In genomic region chr2:30699797-30700454, GRCm38 (mm10) we compare ENCODE assay signal across 9 mouse cellular contexts.
A peak's percentile ranks its signal among the peaks of the same experiment; 100 is the strongest.
DNase-seq lines count a peak whose midpoint lies in the region; ATAC-seq and TF ChIP-seq lines count a peak whose summit lies in the region.
"Had no signal": no experiment of that assay in that cellular context is flagged by ENCODE, and none has a peak within 500 bp of the region (broad histone marks: within the 10 kb centered on the region; RNA-seq: fewer than 3 reads in every experiment).

No protein-coding gene starts in this region.

- no peak for TF ChIP-seq CTCF in hindbrain, postnatal 0 days (IDR thresholded peaks at IDR 0.05; ENCODE audit: low read depth)

- H3K4me2 ChIP-seq in hindbrain, postnatal 0 days (ENCODE audit: low read depth, low read length) = no peak overlapping the region

- no peak overlapping the region for H3K9ac ChIP-seq in hindbrain, postnatal 0 days (replicated peaks; ENCODE audit: low read length)

- peak overlapping the region; percentile 69 for H3K27ac ChIP-seq in hindbrain, postnatal 0 days

- H3K4me3 ChIP-seq in hindbrain, postnatal 0 days (ENCODE audit: low read length) = no peak overlapping the region
- peak overlapping the region; percentile 60 for H3K4me3 ChIP-seq in megakaryocyte, embryonic 14.5 days (replicated peaks)

- H3K36me3 ChIP-seq in hindbrain, postnatal 0 days (ENCODE audit: insufficient read depth, low read length) = no peaks in the 10 kb centered on the region
- H3K36me3 ChIP-seq in megakaryocyte, embryonic 14.5 days (replicated peaks; ENCODE audit: low read length) = no peaks in the 10 kb centered on the region

- intact Hi-C loops in left cerebral cortex, postnatal 25 days (cut with DNase I) = no loop called here

- peak; percentile 70 for DNase-seq in ovary, adult 18-20 months (ENCODE audit: low spot score)
- DNase-seq in ovary, postnatal 14 days (ENCODE audit: low spot score) = no peak
- peak; percentile 69 to 74 for DNase-seq in gastrocnemius, adult 8-10 months (ENCODE audit: low spot score in 2 of 2)
- peak; percentile 83 for DNase-seq in hindbrain, postnatal 0 days (ENCODE audit: low spot score)
- peak; percentile 88 to 95 for DNase-seq in left cerebral cortex, postnatal 25 days (ENCODE audit: low spot score in 2 of 2)
- peak; percentile 62 for DNase-seq in right cerebral cortex, postnatal 4 days

- peak; percentile 96 for ATAC-seq in common myeloid progenitor, adult 5-6 weeks (replicated peaks; ENCODE audit: low read depth, poor library complexity, severe bottlenecking)
- peak; percentile 85 for ATAC-seq in hindbrain, postnatal 0 days
- ATAC-seq: Patski had no signal

- no peaks in the 10 kb centered on the region for H3K9me3 ChIP-seq in hindbrain, postnatal 0 days (ENCODE audit: low read length)
- H3K9me3 ChIP-seq in megakaryocyte, embryonic 14.5 days = peaks cover 9% of the 10 kb centered on the region

- H3K27me3 ChIP-seq in hindbrain, postnatal 0 days (ENCODE audit: insufficient read depth, low read length) = no peaks in the 10 kb centered on the region
- peaks cover 21% of the 10 kb centered on the region for H3K27me3 ChIP-seq in megakaryocyte, embryonic 14.5 days (replicated peaks)
- H3K27me3 ChIP-seq: Patski had no signal

- H3K4me1 ChIP-seq in hindbrain, postnatal 0 days (ENCODE audit: insufficient read depth, low read length) = peaks cover 16% of the 10 kb centered on the region; the same call in 1 of the 2 replicates
- H3K4me1 ChIP-seq in megakaryocyte, embryonic 14.5 days = peaks cover 64% of the 10 kb centered on the region

- WGBS in hindbrain, postnatal 0 days = 27% methylated on average over 6 of the region's 6 CpGs
